18 mouse cellular contexts compared by ENCODE assay signal in genomic region chr9:118936071-118936470, GRCm38 (mm10). TPM values are rescaled to one million over a fixed set of nuclear protein-coding genes. Genes with fewer than 3 reads are reported as not detected.
DNase-seq lines count a peak whose midpoint lies in the region; ATAC-seq lines count a peak whose summit lies in the region.
"Had no signal": no experiment of that assay in that cellular context is flagged by ENCODE, and none has a peak within 500 bp of the region (broad histone marks: within the 10 kb centered on the region; RNA-seq: fewer than 3 reads in every experiment).

No protein-coding gene starts in this region.

- intact Hi-C loops in heart, postnatal 36 days (cut with DNase I): no loop called here

- 26% methylated on average over 12 of the region's 12 CpGs for WGBS in kidney, embryonic 16.5 days

- no peaks in the 10 kb centered on the region for H3K36me3 ChIP-seq in kidney, embryonic 16.5 days (ENCODE audit: insufficient read depth, low read length)
- H3K36me3 ChIP-seq: embryonic facial prominence, embryonic 12.5 days; intestine, embryonic 15.5 days; limb, embryonic 12.5 days had no signal

- no peaks in the 10 kb centered on the region for H3K9me3 ChIP-seq in kidney, embryonic 16.5 days (ENCODE audit: low read length)
- H3K9me3 ChIP-seq: embryonic facial prominence, embryonic 12.5 days; intestine, embryonic 15.5 days; limb, embryonic 12.5 days; megakaryocyte, embryonic 14.5 days had no signal

- H3K9ac ChIP-seq in kidney, embryonic 16.5 days (replicated peaks; ENCODE audit: low read length): no peak overlapping the region
- H3K9ac ChIP-seq: embryonic facial prominence, embryonic 12.5 days; hindbrain, embryonic 14.5 days; intestine, embryonic 15.5 days; limb, embryonic 12.5 days had no signal

- no peak overlapping the region for H3K4me3 ChIP-seq in kidney, embryonic 16.5 days (ENCODE audit: low read length)
- H3K4me3 ChIP-seq: embryonic facial prominence, embryonic 12.5 days; erythroblast, embryonic 14.5 days; intestine, embryonic 15.5 days; limb, embryonic 12.5 days; megakaryocyte, embryonic 14.5 days; myocyte had no signal

- DNase-seq in heart, postnatal 4 days: peak; percentile 30
- no peak for DNase-seq in heart, postnatal 36 days
- DNase-seq in lung, postnatal 10 days: peak; percentile 43
- DNase-seq in lung, adult 18-20 months: no peak
- DNase-seq in cerebellum, adult 9-10 months: no peak
- DNase-seq in cerebellum, postnatal 25 days: no peak
- DNase-seq: cerebellum, adult 8-10 months; midbrain, embryonic 14.5 days; thymus, postnatal 36 days had no signal

- peak overlapping the region; percentile 13; the same call in 1 of the 2 replicates for H3K4me2 ChIP-seq in kidney, embryonic 16.5 days (replicated peaks; ENCODE audit: low read depth, low read length)
- H3K4me2 ChIP-seq: embryonic facial prominence, embryonic 12.5 days; hindbrain, embryonic 14.5 days; intestine, embryonic 15.5 days; limb, embryonic 12.5 days had no signal

- peaks cover 63% of the 10 kb centered on the region for H3K4me1 ChIP-seq in kidney, embryonic 16.5 days (ENCODE audit: insufficient read depth, low read length)

- H3K27ac ChIP-seq in kidney, embryonic 16.5 days (ENCODE audit: low read length): peak overlapping the region; percentile 67
- H3K27ac ChIP-seq: embryonic facial prominence, embryonic 12.5 days; hindbrain, embryonic 14.5 days; intestine, embryonic 15.5 days; limb, embryonic 12.5 days had no signal

- no peaks in the 10 kb centered on the region for H3K27me3 ChIP-seq in kidney, embryonic 16.5 days (ENCODE audit: insufficient read depth, low read length)
- H3K27me3 ChIP-seq: embryonic facial prominence, embryonic 12.5 days; intestine, embryonic 15.5 days; limb, embryonic 12.5 days; megakaryocyte, embryonic 14.5 days had no signal

- ATAC-seq in kidney, embryonic 16.5 days (ENCODE audit: low FRiP score, low TSS enrichment): no peak
- ATAC-seq: forebrain, embryonic 16.5 days; intestine, embryonic 15.5 days had no signal

RNA-seq across cellular contexts. Expression of gene Ctdspl, which starts 9.8 kb away (rescaled TPM):
- total RNA-seq in heart, postnatal 4 days (2021): 10 to 100 TPM; 18.4 to 20.2 TPM
- total RNA-seq in heart, postnatal 36 days (2021): 10 to 100 TPM; 11.2 to 11.3 TPM
- 27.5 and 30.7 TPM in 2 replicates for polyA plus RNA-seq in kidney, embryonic 16.5 days (2015; fragmentation: Nextera tagmentation; extraction: Ambion mirVana)

Comparison
In these comparisons a context has a peak if more than half of its experiments do, and no peak if none do; other contexts are left out.
1. DNase-seq: peak in heart, postnatal 4 days (single experiment) and lung, postnatal 10 days (single experiment); none in heart, postnatal 36 days (0 of 2), lung, adult 18-20 months (0 of 2), cerebellum, adult 9-10 months (single experiment) and cerebellum, postnatal 25 days (0 of 2).